Mouse (Mus musculus): ENCODE results near the gene Tamm41.

Tamm41 gene

DNA sequence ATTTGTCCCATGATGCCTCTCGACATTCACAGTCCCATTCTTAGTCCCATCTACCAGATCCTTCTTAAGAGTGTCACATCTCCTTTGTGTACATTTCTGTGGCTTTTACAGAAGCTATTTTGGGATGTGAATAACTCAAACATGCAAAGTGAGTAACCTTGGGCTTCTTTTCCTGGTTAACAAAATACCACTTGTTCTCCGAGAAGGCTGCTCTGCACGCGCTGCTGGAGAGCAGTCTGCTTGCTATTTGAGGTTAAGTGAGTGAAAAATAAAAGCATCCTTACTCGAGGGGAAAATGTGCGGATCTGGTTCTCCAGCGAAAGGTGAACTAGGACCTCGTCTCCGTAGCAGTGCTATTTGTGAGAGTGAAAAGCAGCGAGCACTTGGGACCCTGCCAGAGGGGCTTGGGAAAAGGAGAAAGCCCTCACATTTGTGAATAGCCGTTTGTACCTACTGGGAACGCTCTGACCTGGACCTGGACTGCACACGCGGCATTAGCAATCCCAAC, 10.1 kb downstream of the Tamm41 start:
- in situ Hi-C loops (cut with MboI, MseI), result loop anchor here (10.0 kb wide), 1 partner anchor 313 kb away; no protein-coding TSS in a partner anchor

DNA sequence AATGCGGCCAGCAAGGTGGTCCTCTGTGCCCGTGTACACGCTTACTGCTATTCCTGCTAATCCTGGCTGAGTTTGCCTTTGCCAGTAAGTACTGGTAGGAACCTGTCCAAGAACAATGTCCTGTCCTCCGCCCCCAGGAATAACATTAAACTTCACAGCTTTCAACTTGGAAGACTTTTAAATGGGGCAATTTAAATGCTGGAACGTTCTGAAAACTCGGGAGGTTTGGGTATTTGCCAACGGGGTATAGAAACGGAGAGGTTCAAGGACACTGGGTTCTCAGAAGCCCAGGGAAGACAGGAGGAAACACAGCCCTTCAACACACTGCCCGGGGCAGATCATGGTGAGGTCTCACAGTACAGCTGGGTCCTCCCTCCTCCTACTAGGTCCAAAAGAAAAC, 14.8 kb downstream of the Tamm41 start:
- in situ Hi-C loops (cut with MboI, MseI), result loop anchor here (10.0 kb wide), 1 partner anchor 308 kb away; no protein-coding TSS in a partner anchor

DNA sequence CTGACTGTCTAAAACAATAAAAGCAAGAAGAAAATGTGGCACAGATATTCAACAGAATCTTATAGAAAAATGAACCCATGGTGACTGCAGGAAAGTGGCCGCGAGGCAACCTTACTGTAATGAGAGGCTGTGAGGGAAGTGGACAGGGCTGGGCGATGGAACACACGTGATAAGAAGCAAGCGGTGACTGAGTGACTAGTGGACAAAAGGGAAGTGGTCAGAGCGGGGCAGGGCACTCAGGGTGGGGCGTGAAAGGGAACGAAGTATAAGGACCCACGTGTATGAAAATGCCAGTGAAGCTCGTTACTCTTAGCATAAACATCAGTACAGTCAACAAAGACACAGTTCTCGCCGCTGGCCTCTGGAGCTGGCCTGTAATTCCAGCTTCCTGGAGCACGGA, 22.2 kb downstream of the Tamm41 start:
- in situ Hi-C loops (cut with MboI, MseI), result no loop called here

DNA sequence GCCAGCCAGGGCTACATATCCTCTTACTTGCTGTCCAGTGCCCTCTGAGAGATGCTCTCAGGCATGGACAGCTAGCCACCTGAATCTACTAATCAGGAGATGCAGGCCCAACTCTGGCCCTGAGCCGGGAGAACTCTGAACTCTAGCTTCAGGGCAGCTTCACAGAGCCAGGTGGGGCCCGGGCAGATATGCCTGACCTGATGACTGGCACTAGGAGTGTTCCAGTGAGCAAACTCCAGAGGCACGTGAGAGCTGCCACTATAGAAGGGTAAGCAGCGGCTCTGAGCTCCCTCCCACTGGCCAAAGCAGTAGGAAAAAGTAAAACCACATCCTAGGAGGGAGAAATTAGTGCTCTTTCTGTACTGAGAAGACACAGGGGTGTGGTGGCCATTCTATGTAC, 24.1 kb downstream of the Tamm41 start:
- in situ Hi-C loops (cut with MboI, MseI), result loop anchor here (5.0 kb wide), 1 partner anchor 81 kb away; no protein-coding TSS in a partner anchor

DNA sequence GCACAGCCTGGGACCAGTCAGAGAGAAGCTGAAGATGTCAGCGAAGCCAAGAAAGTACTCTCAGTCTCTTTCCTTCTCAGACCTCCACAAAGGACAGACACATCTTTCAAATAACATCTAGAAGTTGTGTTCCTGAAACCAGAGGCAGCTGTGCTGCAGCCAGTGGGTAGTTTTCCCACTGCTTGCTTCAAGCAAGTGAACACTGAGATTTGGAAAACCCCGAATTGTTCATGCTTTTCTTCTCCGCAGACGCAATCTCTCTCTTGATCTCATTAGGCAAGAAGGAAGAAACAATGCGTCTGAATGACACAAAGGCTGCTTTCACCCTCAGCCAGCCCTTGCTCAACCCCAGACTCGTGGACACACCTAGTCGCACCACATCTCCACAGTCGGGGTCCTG, 25.9 kb downstream of the Tamm41 start:
- in situ Hi-C loops (cut with MboI, MseI), result loop anchor here (5.0 kb wide), 1 partner anchor 79 kb away; no protein-coding TSS in a partner anchor

DNA sequence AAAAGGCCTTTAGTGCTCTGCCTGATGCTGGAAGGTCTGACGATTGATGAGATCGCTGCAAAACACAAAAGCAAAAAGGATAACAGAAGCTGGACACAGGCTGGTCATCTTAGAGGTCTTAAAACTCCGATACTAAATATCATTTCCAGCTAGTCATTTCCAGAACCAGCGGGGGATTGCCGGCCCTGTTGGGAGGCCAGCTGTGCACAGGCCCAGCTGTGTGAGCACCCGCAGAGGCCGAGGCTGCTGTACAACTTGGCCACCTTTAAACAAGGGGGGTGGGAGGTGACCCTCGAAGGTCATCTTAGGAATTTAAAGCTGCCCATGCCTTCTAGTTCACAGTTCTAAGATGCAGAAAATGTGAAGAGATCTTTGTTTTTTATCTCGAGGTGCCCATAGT, 26.9 kb downstream of the Tamm41 start:
- in situ Hi-C loops (cut with MboI, MseI), result loop anchor here (5.0 kb wide), 1 partner anchor 79 kb away; no protein-coding TSS in a partner anchor

DNA sequence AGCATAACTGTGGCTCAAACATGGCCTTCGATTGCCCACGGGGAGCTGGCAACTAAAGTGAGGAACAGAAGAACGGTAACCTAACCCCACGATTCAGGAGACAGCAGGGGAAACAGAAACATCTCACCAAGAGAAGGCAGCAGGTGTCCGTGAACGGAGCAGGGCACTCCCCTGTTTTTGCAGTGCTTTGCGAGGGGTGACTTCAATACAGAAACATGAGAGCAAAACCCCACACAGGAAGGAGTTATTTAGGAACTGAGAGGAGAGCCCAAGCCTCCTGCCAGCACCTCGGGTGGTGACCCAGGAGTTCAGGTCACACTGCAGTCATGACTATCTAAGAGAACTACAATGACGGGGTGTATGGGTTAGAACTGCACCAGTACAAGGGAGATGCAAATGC, 27.4 kb downstream of the Tamm41 start:
- in situ Hi-C loops (cut with MboI, MseI), result loop anchor here (5.0 kb wide), 1 partner anchor 78 kb away; no protein-coding TSS in a partner anchor

DNA sequence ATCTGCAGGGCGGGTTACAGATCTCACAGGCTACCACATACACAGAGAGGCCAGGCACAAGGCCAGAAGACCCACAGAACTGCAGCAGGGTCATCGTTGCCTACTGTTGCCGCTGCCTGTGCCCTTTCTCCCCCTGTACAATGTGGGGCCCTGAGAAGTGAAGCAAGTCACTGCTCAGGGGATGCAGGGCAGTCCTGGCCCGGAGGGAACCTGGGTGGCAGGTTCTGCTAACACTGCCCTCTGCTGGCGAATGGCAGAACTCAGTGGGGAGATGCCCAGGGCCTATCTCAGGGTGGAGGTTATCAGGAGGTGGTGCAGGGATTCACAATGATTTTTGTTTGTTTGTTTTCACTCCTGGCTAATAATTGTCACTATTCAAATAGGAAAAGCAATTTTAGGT, 29.9 kb downstream of the Tamm41 start:
- in situ Hi-C loops (cut with MboI, MseI), result no loop called here

DNA sequence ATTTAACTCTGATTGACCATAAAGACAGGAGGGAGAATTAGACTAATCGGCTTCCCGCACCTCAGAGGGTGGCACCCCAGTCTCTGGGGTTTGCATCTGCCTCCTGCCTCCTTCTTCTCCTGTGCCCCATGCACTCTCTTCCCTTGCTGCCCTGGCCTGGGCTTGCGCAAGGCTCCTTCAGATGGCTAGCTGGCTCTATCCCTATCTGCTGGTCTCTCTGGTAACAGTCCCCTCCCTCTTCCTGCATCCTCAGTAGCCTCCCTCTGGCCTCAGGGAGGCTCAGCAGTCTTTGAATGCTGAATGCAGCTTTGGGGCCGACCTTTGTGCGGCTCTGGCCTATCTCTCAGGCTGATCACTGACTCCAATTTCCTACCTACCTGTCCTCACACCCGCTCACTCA, 30.7 kb downstream of the Tamm41 start:
- in situ Hi-C loops (cut with MboI, MseI), result no loop called here

DNA sequence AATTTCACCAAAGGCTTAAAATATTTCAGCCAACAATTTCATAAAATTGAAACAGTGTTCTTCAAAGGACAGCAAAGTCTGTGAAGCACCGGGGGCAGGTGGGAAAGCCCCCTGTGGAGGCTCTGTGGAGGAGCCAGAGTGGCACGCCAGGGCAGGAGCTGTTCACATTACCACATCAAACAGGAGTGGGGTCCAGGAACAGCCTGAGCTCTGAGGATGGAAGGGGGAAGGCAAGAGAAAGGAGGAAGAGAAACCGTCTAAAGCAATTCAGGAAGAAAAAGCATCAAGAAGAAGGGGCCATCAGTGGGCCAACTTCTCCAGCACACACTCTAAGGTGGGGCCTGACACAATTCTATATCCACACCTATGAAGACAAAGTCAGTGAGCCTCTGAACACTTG, 31.6 kb downstream of the Tamm41 start:
- in situ Hi-C loops (cut with MboI, MseI), result no loop called here

DNA sequence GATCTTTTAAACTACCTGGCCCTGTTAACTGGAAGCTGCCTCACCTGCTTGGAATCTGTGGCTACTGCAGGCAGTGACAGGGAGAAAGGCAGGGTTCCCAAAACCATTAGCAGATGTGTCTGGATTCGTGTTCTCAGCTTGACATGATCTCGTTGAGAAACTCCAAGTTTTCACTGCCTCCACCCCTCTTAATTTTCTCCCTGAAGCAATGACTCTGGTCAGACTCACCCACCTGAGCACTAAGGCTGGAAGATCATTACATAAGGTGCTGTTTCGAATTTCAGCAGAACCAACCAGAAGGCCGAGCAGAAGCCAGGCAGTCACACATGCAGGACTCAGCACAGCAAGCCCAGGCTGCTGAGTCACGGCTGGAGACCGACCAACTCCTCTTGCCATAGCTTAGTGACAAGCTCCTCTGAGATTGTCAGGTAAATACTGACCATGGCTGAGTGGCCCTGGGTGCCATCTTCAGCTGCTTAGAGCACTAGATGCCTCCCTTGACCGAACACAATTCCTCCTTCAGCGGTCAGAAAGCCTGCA, 32.3 kb downstream of the Tamm41 start:
- in situ Hi-C loops (cut with MboI, MseI), result no loop called here

DNA sequence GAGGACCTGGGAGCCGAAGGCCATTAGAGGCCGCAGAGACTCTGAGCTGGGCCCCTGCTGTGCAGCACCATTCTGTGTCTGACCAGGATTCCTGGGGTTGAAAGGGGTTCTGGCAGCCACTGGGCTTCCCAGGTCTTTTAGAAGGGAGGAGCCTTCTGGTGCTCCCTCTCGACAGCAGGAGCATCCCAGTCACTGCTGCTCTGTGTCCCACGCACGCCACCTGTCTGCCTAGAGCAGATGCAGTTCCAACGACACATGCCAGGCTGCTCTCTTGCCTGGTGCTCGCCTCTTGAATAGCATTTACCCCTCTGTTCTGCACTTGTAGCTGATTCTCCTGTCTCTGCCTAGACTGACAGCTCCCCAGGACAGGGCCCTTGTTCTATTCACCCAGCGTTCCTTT, 33.0 kb downstream of the Tamm41 start:
- in situ Hi-C loops (cut with MboI, MseI), result no loop called here

DNA sequence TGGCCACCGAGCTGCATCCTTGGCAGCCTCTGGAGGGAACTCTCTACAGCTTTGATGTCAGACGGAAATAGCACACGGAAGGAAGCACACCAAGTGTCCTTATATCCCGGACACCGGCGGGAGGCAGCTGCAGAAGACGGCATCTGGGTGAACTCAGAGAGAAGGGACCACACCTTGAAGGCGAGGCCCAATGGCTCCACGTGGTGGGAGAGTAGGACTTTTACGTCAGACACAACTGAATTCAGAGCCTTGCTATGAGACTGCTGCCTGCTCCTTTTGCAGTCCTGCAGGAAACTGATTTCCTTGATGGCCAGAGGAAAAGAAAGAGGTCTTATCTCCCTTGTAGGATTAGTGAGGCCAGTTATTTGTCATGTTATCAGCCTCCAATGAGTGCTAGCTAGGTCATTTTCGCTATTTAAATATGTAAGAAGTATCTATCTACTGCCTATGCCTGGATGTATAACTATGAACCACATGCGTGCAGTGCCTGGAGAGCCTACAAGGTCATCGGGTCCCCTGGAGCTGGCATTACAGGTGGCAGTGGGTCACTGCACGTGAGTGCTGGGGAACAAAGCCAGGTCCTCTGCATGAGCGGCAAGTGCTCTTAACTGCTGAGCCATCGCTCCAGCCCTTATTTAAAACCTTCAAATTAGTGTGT, 39.2 kb downstream of the Tamm41 start:
- in situ Hi-C loops (cut with MboI, MseI), result no loop called here

DNA sequence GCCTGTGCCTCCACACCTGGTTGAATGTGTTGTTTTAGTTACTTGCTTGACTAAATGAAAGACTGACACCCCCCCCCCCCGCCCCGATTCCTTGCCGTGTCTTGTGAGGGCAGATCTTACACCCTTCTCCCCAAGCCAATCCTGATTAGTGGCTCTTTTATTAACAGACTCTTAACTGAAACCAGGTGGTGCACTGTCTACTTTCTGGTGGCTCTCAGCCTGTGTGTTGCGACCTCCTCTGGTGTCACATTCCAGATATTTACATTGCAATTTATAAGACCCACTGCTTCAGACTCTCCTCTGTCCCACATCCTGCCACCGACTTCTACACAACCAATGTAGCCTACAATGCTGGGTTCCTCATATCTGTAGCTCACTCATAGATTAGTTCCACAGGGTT, 40.2 kb downstream of the Tamm41 start:
- in situ Hi-C loops (cut with MboI, MseI), result no loop called here

DNA sequence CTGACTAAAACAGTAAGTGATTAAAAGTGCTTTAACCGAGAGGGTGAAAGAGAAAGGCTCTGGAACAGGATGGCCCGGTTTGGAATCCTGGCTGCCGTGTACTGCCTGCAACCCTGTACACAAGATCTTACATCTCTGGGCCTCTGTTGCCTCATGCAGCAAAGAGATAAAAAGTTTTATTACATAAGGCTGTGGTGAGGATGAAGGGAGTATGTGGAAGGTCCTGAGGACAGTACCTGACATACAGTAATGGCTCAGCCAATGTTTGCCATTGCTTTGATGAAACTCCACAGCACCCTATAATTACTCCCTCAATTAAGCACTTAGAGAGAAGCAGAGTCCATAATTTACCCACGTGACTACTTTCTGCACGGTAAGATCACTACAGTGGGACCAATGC, 40.8 kb downstream of the Tamm41 start:
- in situ Hi-C loops (cut with MboI, MseI), result no loop called here

DNA sequence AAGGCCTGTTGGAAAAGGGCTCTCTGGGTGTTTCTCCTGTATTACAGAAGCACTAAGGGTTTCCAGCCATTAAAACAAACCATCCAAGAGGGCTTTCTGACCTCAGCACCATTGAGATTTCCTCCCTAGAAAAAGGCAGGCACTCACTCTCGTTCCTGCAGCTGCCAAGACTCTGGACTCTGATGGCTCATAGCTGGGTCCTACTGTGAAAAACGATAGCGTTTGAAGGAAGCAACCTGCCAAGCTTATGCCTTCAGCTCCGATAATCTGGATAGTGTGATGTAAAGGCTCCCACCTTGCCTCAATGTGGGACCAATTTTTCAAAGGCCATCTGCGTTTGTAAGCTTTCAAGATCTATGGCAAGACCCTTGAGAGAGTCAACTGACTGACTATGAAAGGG, 43.6 kb downstream of the Tamm41 start:
- in situ Hi-C loops (cut with MboI, MseI), result no loop called here

DNA sequence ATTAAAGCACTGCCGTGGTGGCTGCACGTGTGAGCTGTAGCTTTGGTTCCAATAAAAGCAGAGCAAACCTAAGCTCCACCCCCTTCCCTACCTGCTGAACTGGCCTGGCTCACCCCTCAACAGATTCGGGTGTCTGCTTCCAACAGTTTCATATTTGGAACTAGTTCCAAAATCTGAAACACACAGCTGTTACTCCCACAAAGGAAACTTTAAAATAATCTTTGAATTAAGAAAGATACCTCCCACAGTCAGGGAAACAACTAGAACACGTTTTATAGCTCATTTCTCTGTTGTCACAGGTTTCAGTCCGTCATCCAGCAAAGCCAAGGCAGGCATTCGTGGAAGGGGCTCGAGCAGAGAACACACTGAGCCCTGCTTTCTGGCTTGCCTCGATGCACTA, 44.0 kb downstream of the Tamm41 start:
- in situ Hi-C loops (cut with MboI, MseI), result no loop called here

DNA sequence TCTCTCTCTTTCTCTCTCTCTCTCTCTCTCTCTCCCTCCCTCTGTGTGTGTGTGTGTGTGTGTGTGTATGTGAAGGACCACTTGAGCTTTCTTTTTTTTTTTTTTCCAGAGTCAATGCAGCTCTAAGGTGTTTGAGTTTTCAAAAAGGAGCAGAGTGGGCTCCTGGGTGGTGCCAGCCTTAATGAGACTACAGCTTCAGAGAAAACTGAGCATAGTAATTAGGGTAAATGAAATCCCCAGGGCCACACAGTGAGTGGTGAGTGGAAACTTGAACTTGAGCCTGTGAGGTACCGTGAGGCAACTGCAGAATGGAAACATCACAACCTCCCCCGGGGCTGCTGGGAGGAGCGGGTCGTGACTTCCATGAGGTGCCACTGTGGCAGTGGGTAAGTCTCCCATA, 45.8 kb downstream of the Tamm41 start:
- in situ Hi-C loops (cut with MboI, MseI), result no loop called here

DNA sequence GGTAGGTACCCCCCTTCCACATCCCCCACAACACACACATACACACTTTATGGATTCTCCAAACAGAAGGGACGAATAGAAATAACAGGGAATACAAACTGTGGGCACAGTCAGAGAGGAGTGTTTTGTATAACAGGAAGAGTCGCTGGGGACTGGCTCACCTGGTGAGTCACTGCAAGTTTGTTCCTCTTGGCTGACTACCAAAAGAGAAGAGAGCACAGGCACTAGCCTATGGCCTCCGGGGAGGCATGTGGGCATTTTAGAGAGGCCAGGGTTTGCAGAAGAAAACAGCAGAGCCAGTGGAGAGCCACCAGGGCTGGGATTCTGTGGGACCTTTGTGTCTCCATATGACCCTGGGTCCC, 49.1 kb downstream of the Tamm41 start:
- in situ Hi-C loops (cut with MboI, MseI), result no loop called here

DNA sequence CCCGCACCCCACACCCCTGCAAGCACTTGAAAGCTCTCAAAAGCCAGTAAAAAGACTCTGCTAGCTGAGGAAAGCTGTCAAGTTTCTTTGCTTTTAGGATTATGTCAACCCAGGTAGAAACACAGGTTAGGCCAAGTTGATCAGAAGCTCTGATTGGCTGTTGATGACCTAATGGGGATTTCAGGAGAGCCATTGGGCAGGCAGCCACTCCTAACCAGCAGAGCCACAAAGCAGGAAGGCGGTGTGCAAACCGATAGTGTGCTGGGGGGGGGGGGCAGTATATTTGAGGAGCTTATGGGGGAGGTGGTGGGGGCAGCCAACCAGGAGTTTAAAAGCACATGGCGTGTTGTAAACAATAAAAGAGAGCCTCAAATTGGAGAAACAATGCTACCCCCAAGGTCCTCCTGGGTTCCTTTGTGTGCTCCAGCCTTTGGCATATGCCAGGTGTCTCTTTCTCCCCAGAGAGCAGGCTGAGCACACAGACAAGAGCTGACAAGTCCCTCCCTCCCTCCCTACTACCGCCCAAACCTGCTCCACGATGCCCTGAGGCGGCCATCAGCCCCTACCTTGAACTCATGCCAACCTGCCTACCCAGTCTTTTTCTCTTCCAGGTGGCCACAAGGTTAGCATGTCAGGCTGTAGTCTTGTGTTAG, 49.6 kb downstream of the Tamm41 start:
- in situ Hi-C loops (cut with MboI, MseI), result no loop called here

DNA sequence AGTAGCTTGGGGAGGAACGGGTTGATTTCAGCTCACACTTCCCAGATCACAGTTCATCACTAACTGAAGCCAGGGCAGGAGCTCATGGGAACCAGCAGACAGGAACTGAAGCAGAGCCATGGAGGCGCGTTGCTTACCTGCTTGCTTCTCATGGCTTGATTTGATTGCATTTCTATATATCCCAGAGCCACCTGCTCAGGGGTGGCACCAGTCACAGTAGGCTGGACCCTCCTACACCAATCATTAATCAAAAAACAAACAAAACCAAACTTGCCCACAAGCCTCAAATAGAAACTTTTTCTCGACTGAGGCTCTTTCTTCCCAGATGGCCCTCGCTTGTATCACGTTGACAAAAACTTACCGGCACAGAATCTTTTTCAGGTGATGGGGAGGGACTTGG, 55.0 kb downstream of the Tamm41 start:
- in situ Hi-C loops (cut with MboI, MseI), result no loop called here

DNA sequence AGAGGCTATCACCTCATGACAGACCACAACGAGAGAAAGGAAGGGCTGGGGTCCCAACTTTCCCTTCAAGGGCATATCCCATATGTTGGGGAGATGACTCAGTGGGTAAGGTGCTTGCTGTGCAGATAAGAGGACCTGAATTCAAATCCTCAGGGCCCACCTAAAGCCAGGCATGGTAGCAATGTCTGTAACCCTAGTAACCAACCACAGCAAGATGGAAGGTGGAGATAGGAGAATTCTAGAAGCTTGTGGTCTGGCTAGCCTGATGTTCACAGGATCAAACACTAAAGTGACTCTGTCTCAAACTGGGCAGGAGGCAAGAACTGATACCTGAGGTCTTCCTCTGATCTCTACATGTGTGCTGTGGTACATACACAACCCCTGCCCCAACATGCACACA, 58.0 kb downstream of the Tamm41 start:
- in situ Hi-C loops (cut with MboI, MseI), result no loop called here

DNA sequence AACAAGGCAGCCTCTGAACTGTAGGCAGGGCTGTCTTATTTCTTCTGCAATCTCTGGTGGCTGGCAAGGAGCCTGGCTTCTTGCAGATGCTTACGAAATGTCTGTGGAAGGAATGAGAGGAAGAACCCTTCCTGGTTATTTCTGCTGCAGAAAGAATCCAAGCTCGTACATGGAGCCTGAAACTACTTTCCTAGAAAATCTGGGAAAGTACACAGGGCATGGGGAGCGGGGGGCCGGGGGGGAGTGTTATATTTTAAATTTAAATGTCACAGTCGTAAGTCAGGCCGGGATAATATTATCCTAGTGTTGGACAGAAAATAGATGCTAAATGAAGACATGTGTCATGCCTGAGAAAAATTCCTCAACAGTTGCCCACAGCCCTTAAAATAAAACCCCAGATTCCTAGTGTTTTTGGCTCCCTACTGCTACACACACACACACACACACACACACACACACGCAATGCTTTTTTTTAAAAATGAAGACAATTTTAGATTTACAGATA, 60.7 kb downstream of the Tamm41 start:
- in situ Hi-C loops (cut with MboI, MseI), result no loop called here

All from T-helper 2 cell (primary cell).